Mouse (Mus musculus): ENCODE results near the gene Ski.

Ski gene

GRCm38 (mm10) chr4:155214188-155214587 is 8.2 kb downstream of the Ski start:
- no peak for DNase-seq (ENCODE audit: low spot score)

- no peak for DNase-seq (ENCODE audit: low spot score)
Measured at GRCm38 (mm10) chr4:155213752-155214054, 8.7 kb downstream of the Ski start.

- no peak for DNase-seq (ENCODE audit: low spot score)
Measured at GRCm38 (mm10) chr4:155213052-155213751, 9.2 kb downstream of the Ski start.

- no peak for DNase-seq (ENCODE audit: low spot score)
Measured at GRCm38 (mm10) chr4:155209494-155209893, 12.9 kb downstream of the Ski start.

- DNase-seq (ENCODE audit: low spot score): no peak
Measured at GRCm38 (mm10) chr4:155209079-155209478, 13.3 kb downstream of the Ski start.

- no peak for DNase-seq (ENCODE audit: low spot score)
Measured at GRCm38 (mm10) chr4:155208613-155209012, 13.8 kb downstream of the Ski start.

- DNase-seq (ENCODE audit: low spot score): no peak
Measured at GRCm38 (mm10) chr4:155207841-155208240, 14.6 kb downstream of the Ski start.

- no peak for DNase-seq (ENCODE audit: low spot score)
Measured at GRCm38 (mm10) chr4:155206498-155206897, 15.9 kb downstream of the Ski start.

- DNase-seq (ENCODE audit: low spot score): no peak
Measured at GRCm38 (mm10) chr4:155205919-155206318, 16.5 kb downstream of the Ski start.

GRCm38 (mm10) chr4:155201764-155202163 is 20.6 kb downstream of the Ski start:
- DNase-seq (ENCODE audit: low spot score): no peak

GRCm38 (mm10) chr4:155200861-155201390 is 21.5 kb downstream of the Ski start:
- no peak for DNase-seq (ENCODE audit: low spot score)

- DNase-seq (ENCODE audit: low spot score): no peak
Measured at GRCm38 (mm10) chr4:155197726-155198125, 24.7 kb downstream of the Ski start.

- DNase-seq (ENCODE audit: low spot score): no peak
Measured at GRCm38 (mm10) chr4:155195204-155195603, 27.2 kb downstream of the Ski start.

- no peak for DNase-seq (ENCODE audit: low spot score)
Measured at GRCm38 (mm10) chr4:155190275-155190674, 32.1 kb downstream of the Ski start.

- DNase-seq (ENCODE audit: low spot score): no peak
Measured at GRCm38 (mm10) chr4:155189711-155190139, 32.7 kb downstream of the Ski start.

- DNase-seq (ENCODE audit: low spot score): no peak
Measured at GRCm38 (mm10) chr4:155188803-155189202, 33.6 kb downstream of the Ski start.

- DNase-seq (ENCODE audit: low spot score): no peak
Measured at GRCm38 (mm10) chr4:155188341-155188740, 34.1 kb downstream of the Ski start.

GRCm38 (mm10) chr4:155187192-155187674 is 35.2 kb downstream of the Ski start:
- DNase-seq (ENCODE audit: low spot score): no peak

- no peak for DNase-seq (ENCODE audit: low spot score)
Measured at GRCm38 (mm10) chr4:155185845-155186244, 36.5 kb downstream of the Ski start.

- DNase-seq (ENCODE audit: low spot score): no peak
Measured at GRCm38 (mm10) chr4:155184248-155185070, 37.9 kb downstream of the Ski start.

GRCm38 (mm10) chr4:155183201-155183600 is 39.2 kb downstream of the Ski start:
- DNase-seq (ENCODE audit: low spot score): no peak

- no peak for DNase-seq (ENCODE audit: low spot score)
Measured at GRCm38 (mm10) chr4:155178981-155179512, 43.3 kb downstream of the Ski start.

GRCm38 (mm10) chr4:155178274-155178673 is 44.1 kb downstream of the Ski start:
- no peak for DNase-seq (ENCODE audit: low spot score)

Measured in left cerebral cortex, adult 11 months (tissue).